Mouse (Mus musculus): ENCODE data around the gene Map7d1.

DNA sequence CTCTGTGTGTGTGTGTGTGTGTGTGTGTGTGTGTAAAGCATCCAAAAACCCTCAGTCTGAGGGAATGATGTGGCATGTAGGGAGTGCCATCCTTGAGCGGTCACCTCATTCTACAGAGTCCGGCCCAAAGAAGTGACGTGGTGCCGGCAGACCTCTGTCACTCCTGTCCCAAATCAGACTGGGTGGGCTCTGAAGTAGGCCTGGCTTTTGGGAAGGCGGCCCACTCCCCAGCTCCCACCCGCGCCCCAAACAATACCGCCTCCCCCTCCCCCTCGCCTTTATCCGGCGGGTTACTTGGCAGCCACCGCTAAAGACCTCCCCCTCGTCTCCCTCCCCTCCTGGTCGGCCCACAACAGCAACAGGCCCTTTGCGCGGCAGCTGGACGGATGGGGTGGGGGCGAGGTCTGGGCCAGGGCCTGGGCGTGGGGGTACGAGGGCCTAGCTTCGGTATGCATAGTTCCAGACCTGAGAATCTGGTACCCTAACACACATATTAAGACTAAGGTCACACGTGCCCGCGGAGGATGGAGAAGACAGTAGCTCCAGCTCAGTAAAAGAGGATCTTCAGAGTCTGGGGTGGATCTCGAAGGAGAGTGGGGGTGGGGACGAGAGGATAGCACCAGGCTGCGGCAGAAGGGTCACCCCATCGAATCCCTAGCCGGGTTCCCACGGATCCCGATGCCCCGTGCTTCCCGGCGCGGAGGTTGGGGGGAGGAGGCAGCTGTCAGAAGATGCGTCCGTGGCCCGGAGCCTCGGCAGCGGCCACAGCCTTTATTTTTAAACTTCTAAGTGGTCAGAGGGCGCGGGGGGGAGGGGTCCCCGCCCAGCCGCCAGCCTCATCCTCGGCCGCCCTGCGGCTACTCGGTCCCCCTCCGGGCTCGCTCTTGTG is 786 bp downstream of the Map7d1 start:
- TF ChIP-seq CTCF (IDR thresholded peaks at IDR 0.05) (no peak), EP300 (IDR thresholded peaks at IDR 0.05) (no peak)
